Mouse (Mus musculus): ENCODE results near the gene Rbm6. TPM values are rescaled to one million over a fixed set of nuclear protein-coding genes. Genes with fewer than 3 reads are reported as not detected.

The Rbm6 gene
- total RNA-seq, 2 experiments from 2014 or later = 18.0 to 19.7 TPM

DNA sequence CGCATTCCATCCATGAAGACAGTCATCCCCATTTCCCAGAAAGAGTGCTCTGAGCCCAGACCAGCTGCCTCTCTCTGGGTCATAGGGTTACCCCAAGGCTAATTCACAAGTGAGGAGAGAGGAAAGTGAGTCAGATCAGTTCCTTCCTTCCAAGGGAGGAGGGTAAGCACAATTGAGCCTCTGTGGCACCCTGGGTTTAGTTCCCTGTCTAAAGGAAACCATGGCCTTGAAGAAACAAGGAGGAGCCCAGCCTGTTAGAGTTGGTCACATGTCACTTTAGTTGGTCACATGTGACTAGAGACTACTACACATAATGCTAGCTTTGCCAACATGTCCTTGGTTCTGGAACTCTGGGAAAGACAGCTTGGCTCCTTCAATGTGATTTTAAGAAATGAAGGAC is 148.2 kb downstream of the Rbm6 start:
- intact Hi-C loops (cut with DNase I; ENCODE audit: low total_unique reads) = no loop called here

DNA sequence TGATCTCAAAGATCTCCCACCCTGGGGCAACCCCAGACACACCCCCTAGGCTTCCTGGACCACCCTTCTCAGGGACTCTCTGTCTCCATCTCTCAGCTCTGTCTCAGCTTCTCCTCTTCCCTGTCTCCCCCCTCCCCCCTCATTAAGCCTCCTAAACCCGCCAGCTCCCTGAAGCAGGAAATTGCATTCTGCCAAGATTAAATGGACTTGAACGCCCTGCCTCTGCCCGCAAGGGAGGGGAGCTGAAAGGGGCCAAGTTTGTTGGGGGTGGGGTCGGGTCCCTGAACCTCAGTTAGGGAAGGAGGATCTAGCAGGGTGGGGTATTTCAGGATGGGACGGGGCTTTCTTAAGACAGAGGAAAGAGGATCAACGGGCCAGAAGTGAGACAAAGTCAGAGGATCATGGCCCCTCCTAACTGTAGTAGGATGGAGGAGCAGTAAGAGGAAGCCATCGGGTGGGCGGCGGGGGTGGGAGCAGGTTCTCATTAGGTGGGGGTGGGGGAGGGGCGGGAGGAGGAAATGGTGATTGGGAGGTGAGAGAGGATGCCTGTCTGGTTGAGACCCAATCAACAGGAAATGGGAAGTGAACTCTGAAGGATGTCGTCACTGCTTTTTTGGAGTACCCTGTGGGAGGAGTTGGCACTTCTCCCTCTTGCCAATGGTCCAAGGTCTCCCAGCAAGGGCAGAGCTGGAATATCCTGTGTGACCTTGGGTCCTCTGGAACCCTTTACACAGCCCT is 149.1 kb downstream of the Rbm6 start:
- DNase-seq = no peak
- intact Hi-C loops (cut with DNase I; ENCODE audit: low total_unique reads) = no loop called here

More for the DNA sequence above, 148.2 kb downstream of the Rbm6 start:
- DNase-seq = no peak

Other genes with a start within 250 kb of the Rbm6 start
- gene Gnai2, start 237.9 kb downstream of the Rbm6 start, total RNA-seq (2021) = 100 to 1,000 TPM; 139 to 152 TPM
- 10 to 100 TPM; 29.8 to 57.1 TPM for gene Slc38a3, start 203.7 kb downstream of the Rbm6 start, total RNA-seq (2021)
- not detected for gene Gnat1, start 193.5 kb downstream of the Rbm6 start, total RNA-seq (2021)
- gene Sema3f, start 162.8 kb downstream of the Rbm6 start, total RNA-seq (2021) = 10 to 100 TPM in 1 of 2 experiments, 1 to 10 TPM in 1; 8.4 to 10.6 TPM
- gene Rbm5, start 102.2 kb downstream of the Rbm6 start, total RNA-seq (2021) = 10 to 100 TPM; 30.9 to 40.5 TPM
- 1 to 10 TPM; 5.9 to 6.7 TPM for gene Mon1a, start 14.9 kb upstream of the Rbm6 start, total RNA-seq (2021)
- gene Mst1r, start 33.6 kb upstream of the Rbm6 start, total RNA-seq (2021) = 1 to 10 TPM; 1.2 to 1.8 TPM
- gene Actl11, start 55.2 kb upstream of the Rbm6 start, total RNA-seq (2021) = not detected
- under 1 TPM; 0.16 to 0.24 TPM for gene Camkv, start 62.4 kb upstream of the Rbm6 start, total RNA-seq (2021)
- 1 to 10 TPM in 1 of 2 experiments, under 1 TPM in 1; 0.97 to 1.1 TPM for gene Traip, start 76.9 kb upstream of the Rbm6 start, total RNA-seq (2021)
- gene Uba7, start 102.3 kb upstream of the Rbm6 start, total RNA-seq (2021) = 1 to 10 TPM; 2.6 to 4.0 TPM
- gene Gm20661, start 109.8 kb upstream of the Rbm6 start, total RNA-seq (2021) = under 1 TPM in 1 of 2 experiments, not detected in 1; 0.33 TPM
- 1 to 10 TPM; 6.0 to 7.6 TPM for gene Inka1, start 112.6 kb upstream of the Rbm6 start, total RNA-seq (2021)
- gene Cdhr4, start 119.3 kb upstream of the Rbm6 start, total RNA-seq (2021) = 1 to 10 TPM in 1 of 2 experiments, under 1 TPM in 1; 0.68 to 1.1 TPM
- not detected for gene Gm20662, start 123.1 kb upstream of the Rbm6 start, total RNA-seq (2021)
- 10 to 100 TPM; 26.3 to 28.8 TPM for gene Ip6k1, start 129.3 kb upstream of the Rbm6 start, total RNA-seq (2021)
- 1 to 10 TPM; 4.7 to 8.3 TPM for gene Gmppb, start 176.0 kb upstream of the Rbm6 start, total RNA-seq (2021)
- 1 to 10 TPM; 1.0 to 2.4 TPM for gene Amigo3, start 179.9 kb upstream of the Rbm6 start, total RNA-seq (2021)
- gene Mst1, start 207.2 kb upstream of the Rbm6 start, total RNA-seq (2021) = not detected
- gene Rnf123, start 210.1 kb upstream of the Rbm6 start, total RNA-seq (2021) = 100 to 1,000 TPM; 154 to 161 TPM
- 10 to 100 TPM; 37.9 to 38.3 TPM for gene Apeh, start 221.4 kb upstream of the Rbm6 start, total RNA-seq (2021)